ENCODE assay signal across 17 mouse cellular contexts in genomic region chr8:122898018-122898417, GRCm38 (mm10). TPM values are rescaled to one million over a fixed set of nuclear protein-coding genes. Genes with fewer than 3 reads are reported as not detected.
"Had no signal": no experiment of that assay in that cellular context is flagged by ENCODE, and none has a peak within 500 bp of the region (broad histone marks: within the 10 kb centered on the region; RNA-seq: fewer than 3 reads in every experiment).

No protein-coding gene starts in this region.

- H3K27me3 ChIP-seq: limb, embryonic 15.5 days; midbrain, embryonic 15.5 days; neural tube, embryonic 12.5 days; stomach, embryonic 15.5 days had no signal

- H3K9me3 ChIP-seq: limb, embryonic 15.5 days; midbrain, embryonic 15.5 days; neural tube, embryonic 12.5 days; stomach, embryonic 15.5 days had no signal

- H3K27ac ChIP-seq: kidney, postnatal 0 days; left cerebral cortex, adult 2 months; limb, embryonic 15.5 days; midbrain, embryonic 15.5 days; neural tube, embryonic 12.5 days; stomach, embryonic 15.5 days had no signal

- H3K4me2 ChIP-seq: limb, embryonic 15.5 days; midbrain, embryonic 11.5 days; midbrain, embryonic 15.5 days; neural tube, embryonic 12.5 days; stomach, embryonic 15.5 days had no signal

- DNase-seq: kidney, adult 9 months; kidney, postnatal 4 days; lung, adult 2 months; thymus, adult 2 months; thymus, postnatal 25 days had no signal

- H3K4me3 ChIP-seq: left cerebral cortex, adult 2 months; limb, embryonic 15.5 days; midbrain, embryonic 15.5 days; neural tube, embryonic 12.5 days; stomach, embryonic 15.5 days had no signal

- H3K9ac ChIP-seq: limb, embryonic 15.5 days; midbrain, embryonic 15.5 days; neural tube, embryonic 12.5 days; stomach, embryonic 15.5 days had no signal

- H3K4me1 ChIP-seq: limb, embryonic 15.5 days; midbrain, embryonic 15.5 days; neural tube, embryonic 12.5 days; stomach, embryonic 15.5 days had no signal

- ATAC-seq: intestine, embryonic 16.5 days; midbrain, embryonic 15.5 days had no signal

RNA-seq across cellular contexts. Expression of gene Cdh15, which starts 50.3 kb away (rescaled TPM):
- total RNA-seq: megakaryocyte progenitor cell, adult 5-6 weeks; monocyte, adult 5-6 weeks; neutrophil, adult 5-6 weeks had no signal
- polyA plus RNA-seq: spleen, adult 2 months had no signal
